Mouse (Mus musculus) lung, embryonic 16.5 days (tissue): ENCODE measurements around the gene Col28a1. TPM values are rescaled to one million over a fixed set of nuclear protein-coding genes. Genes with fewer than 3 reads are reported as not detected.
A peak's percentile ranks its signal among the peaks of the same experiment; 100 is the strongest.

Source experiments
- ATAC-seq: fragments of 200-750 bp; cut with Nextera tagmentation; 2 replicates; pipeline ENCODE4 v1.8.0; 2017; ENCODE audit warnings: low read depth, mild to moderate bottlenecking, moderate library complexity
- H3K27ac ChIP-seq: fragments of 300-500 bp; sonication (generic); 2 replicates; pipeline ENCODE4 v1.5.1; 2014; ENCODE audit warnings: mild to moderate bottlenecking, control low read depth, low read length
- H3K27me3 ChIP-seq: fragments of 300-500 bp; sonication (generic); 2 replicates; pipeline ENCODE4 v1.6.1; 2014; ENCODE audit warnings: low read depth, low read length, mixed read lengths; ENCODE audit not compliant: control insufficient read depth, insufficient read depth
- H3K36me3 ChIP-seq: fragments of 300-500 bp; sonication (generic); 2 replicates; pipeline ENCODE4 v1.6.1; 2014; ENCODE audit warnings: low read length; ENCODE audit not compliant: control insufficient read depth, insufficient read depth
- H3K4me1 ChIP-seq: fragments of 300-500 bp; sonication (generic); replicated peaks from 2 replicates; pipeline ENCODE4 v1.6.1; 2014; ENCODE audit warnings: low read length, mixed read lengths; ENCODE audit not compliant: control insufficient read depth, insufficient read depth
- H3K4me2 ChIP-seq: fragments of 300-500 bp; sonication (generic); 2 replicates; pipeline ENCODE4 v1.6.1; 2014; ENCODE audit warnings: low read depth, low read length, control low read depth
- H3K4me3 ChIP-seq: fragments of 300-500 bp; sonication (generic); 2 replicates; pipeline ENCODE4 v1.5.1; 2014; ENCODE audit warnings: mild to moderate bottlenecking, low read length, control low read depth
- H3K9ac ChIP-seq: fragments of 300-500 bp; sonication (generic); 2 replicates; pipeline ENCODE4 v1.6.1; 2014; ENCODE audit warnings: low read length, control low read depth
- H3K9me3 ChIP-seq: fragments of 300-500 bp; sonication (generic); 2 replicates; pipeline ENCODE4 v1.6.1; 2016; ENCODE audit warnings: low read length; ENCODE audit not compliant: control insufficient read depth
- WGBS: fragments of 180-500 bp; shearing (Covaris S2); extraction: QIAGEN DNeasy Blood & Tissue Kit; methylation state at CpG from one replicate; pipeline ENCODE4 v1.1.7; 2014; 5-methylcytosine and 5-hydroxymethylcytosine counted together
- polyA plus RNA-seq: library from polyadenylated mRNA; unstranded; fragments of >200 nt; fragmentation: Nextera tagmentation; extraction: Ambion mirVana; gene quantifications from 2 replicates; pipeline ENCODE4 v1.2.1, GENCODE M21; 2015

The Col28a1 gene
- polyA plus RNA-seq, 1 experiment from 2014 or later, result 2.2 TPM

DNA sequence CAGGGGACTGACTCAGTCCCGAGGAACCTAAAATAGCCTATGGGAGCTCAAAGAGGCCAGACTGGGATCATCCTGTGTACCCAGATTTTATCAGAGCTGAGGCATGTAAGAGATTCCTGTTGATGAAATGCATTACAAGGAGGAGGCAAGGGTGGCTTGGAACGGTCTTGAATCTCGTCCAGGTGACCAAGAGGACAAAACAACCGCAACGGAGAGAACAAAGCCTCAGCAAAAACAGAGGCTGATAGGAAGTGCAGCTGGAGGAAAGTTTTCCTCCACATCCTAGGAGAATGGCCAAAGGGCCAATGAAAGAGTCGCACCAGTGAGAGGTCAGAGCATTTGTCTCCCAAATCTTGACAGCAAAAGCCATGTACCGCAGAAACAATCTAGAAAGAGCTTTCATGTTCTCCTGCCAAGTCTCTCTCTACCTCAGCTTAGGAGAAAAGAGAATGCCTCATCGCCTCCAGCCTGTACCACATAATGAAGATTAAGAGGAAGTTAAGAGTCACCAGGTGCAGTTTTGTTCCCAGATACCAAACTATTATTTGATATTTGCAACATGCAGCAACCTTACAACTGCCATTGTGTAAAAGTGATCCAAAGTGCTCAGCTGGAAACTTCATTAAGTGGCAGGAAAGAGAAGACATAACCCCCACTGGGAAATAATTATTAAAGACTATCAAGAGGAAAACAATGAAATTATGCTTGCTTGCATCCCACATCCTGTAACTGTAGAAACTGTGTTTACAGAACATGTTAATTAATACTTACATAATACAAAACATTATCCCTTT is 98.1 kb downstream of the Col28a1 start:
- WGBS, result 41% methylated on average over 8 of the region's 8 CpGs
- no peaks in the 10 kb centered on the region for H3K27me3 ChIP-seq
- no peaks in the 10 kb centered on the region for H3K36me3 ChIP-seq
- H3K4me2 ChIP-seq, result no peak overlapping the region
- H3K9me3 ChIP-seq, result no peaks in the 10 kb centered on the region
- H3K27ac ChIP-seq, result peak overlapping the region; percentile 70
- H3K4me3 ChIP-seq, result no peak overlapping the region
- H3K4me1 ChIP-seq, result peaks cover 8% of the 10 kb centered on the region
- no peak overlapping the region for H3K9ac ChIP-seq
- peak; percentile 61 for ATAC-seq

DNA sequence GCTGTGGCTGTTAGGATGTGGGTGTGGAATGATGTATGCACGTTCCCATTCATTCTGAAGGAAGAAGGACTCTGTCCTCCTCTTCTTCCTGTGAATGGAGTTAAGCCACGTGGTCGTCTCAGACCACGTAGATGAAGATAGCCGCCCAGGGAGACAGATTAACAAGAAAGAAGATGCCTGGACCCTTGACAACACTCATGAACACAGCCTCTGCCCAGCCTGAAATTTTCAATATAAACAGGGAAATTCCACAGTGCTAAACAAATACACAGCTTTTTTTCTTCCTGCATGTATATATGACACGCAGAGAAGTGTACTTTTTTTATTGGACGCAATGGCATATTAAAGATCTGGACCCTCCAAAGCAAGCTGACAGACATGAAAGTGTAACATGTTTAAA is 98.9 kb downstream of the Col28a1 start:
- H3K4me2 ChIP-seq, result no peak overlapping the region
- peak overlapping the region; percentile 53; the same call in 1 of the 2 replicates for H3K27ac ChIP-seq
- H3K27me3 ChIP-seq, result no peaks in the 10 kb centered on the region
- H3K4me3 ChIP-seq, result no peak overlapping the region
- peak; percentile 65 for ATAC-seq
- H3K9me3 ChIP-seq, result no peaks in the 10 kb centered on the region
- H3K9ac ChIP-seq, result no peak overlapping the region
- peaks cover 8% of the 10 kb centered on the region for H3K4me1 ChIP-seq
- WGBS, result 30% methylated on average over 7 of the region's 7 CpGs
- H3K36me3 ChIP-seq, result no peaks in the 10 kb centered on the region

DNA sequence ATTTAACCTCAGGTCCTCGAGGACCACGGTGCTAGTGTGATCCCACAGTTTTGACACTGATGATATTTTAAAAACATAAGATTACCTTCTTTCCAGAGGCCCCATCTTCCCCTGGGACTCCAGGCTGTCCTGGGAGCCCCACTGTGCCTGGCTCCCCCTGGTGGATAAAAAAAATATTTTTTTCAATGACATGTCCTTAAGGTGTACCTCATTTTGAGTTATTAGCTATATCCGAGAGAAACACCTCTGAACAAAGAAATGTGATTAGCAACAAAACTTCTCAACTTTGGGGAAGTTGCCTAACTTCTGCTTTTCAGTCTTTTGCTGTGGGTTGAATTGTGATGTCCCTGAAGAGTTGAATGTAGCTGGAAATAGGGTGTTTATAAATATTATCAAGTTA is 105.6 kb downstream of the Col28a1 start:
- Histone ChIP-seq H3K27ac (no peak overlapping the region), H3K4me3 (no peak overlapping the region), H3K9ac (no peak overlapping the region), H3K9me3 (no peaks in the 10 kb centered on the region), H3K36me3 (no peaks in the 10 kb centered on the region), H3K4me2 (no peak overlapping the region), H3K4me1 (no peaks in the 10 kb centered on the region), H3K27me3 (no peaks in the 10 kb centered on the region)
- 41% methylated on average over 3 of the region's 3 CpGs for WGBS
- ATAC-seq, result no peak

DNA sequence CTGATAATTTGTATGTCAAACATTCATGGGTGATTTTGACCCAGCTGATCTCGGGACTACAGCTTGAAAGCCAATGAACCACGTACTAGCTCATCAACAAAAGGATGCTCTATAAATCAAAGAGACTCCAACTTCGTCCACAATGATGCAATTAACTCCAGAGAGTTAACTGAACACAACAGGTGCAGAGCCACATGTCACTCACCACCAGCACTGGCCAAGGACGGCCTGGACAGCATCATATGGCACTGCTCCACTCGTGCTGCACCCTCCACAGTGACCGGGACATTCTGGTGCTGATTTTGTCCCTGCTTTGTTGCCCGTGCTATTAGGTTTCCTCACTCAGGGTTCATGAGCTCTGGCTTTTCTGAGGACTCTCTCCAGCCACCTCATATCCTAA is 107.6 kb downstream of the Col28a1 start:
- no peaks in the 10 kb centered on the region for H3K4me1 ChIP-seq
- no peak overlapping the region for H3K27ac ChIP-seq
- no peaks in the 10 kb centered on the region for H3K27me3 ChIP-seq
- H3K4me3 ChIP-seq, result no peak overlapping the region
- no peak overlapping the region for H3K9ac ChIP-seq
- H3K9me3 ChIP-seq, result no peaks in the 10 kb centered on the region
- 75% methylated on average over 7 of the region's 7 CpGs for WGBS
- ATAC-seq, result no peak
- no peak overlapping the region for H3K4me2 ChIP-seq
- H3K36me3 ChIP-seq, result no peaks in the 10 kb centered on the region

DNA sequence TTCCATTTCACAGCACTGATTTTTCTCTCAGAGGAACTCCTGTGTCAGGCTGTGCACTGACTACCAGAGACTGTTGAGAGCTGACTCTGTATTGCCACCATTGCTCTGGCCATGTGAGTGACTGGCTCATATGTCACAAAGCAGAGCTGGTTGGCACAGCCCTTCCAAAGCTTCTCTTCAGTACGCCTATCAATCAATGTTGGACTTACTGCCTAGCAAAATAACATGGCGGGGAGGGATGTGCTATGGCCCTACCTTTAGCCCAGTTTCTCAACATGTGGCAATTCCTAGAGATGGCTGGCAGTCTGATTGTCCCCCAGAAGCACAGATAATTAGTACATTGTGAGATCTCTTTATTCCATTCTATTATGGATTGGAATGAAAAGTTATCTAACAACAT is 109.2 kb downstream of the Col28a1 start:
- H3K27me3 ChIP-seq, result no peaks in the 10 kb centered on the region
- H3K4me1 ChIP-seq, result no peaks in the 10 kb centered on the region
- no peaks in the 10 kb centered on the region for H3K36me3 ChIP-seq
- 85% methylated on average over 2 of the region's 2 CpGs for WGBS
- H3K9me3 ChIP-seq, result no peaks in the 10 kb centered on the region
- no peak for ATAC-seq
- no peak overlapping the region for H3K4me2 ChIP-seq
- H3K9ac ChIP-seq, result no peak overlapping the region
- H3K27ac ChIP-seq, result no peak overlapping the region
- H3K4me3 ChIP-seq, result no peak overlapping the region

DNA sequence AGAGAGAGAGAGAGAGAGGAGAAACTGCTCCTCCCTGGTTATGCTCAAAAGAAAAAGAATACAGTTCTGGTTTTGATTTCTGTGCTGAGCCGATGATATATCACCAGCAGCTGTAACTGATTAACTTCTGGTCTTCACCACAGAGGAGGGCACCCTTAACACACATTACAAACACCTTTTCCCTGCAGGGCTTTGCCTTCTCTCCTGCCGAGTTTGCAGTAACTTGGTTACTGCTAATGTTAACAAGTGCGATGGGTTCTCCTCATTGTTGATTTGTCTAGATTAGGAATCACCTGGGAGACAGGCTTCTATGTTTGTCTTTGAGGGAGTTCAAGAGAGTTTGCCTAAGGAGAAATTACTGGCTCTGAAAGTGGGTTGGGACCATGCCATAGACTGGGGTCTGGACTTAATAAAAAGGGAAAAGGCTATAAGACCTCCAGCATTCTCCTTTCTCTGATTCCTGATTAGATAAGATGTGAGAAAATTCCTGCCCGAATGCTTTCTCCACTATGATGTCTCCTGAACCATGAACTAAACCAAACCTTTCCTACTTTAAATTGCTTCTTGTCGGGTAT is 114.8 kb downstream of the Col28a1 start:
- Histone ChIP-seq H3K27me3 (no peaks in the 10 kb centered on the region), H3K27ac (no peak overlapping the region), H3K36me3 (no peaks in the 10 kb centered on the region), H3K4me2 (no peak overlapping the region), H3K9me3 (no peaks in the 10 kb centered on the region), H3K9ac (no peak overlapping the region), H3K4me1 (no peaks in the 10 kb centered on the region), H3K4me3 (no peak overlapping the region)
- ATAC-seq, result no peak
- 23% methylated on average over 5 of the region's 5 CpGs for WGBS

DNA sequence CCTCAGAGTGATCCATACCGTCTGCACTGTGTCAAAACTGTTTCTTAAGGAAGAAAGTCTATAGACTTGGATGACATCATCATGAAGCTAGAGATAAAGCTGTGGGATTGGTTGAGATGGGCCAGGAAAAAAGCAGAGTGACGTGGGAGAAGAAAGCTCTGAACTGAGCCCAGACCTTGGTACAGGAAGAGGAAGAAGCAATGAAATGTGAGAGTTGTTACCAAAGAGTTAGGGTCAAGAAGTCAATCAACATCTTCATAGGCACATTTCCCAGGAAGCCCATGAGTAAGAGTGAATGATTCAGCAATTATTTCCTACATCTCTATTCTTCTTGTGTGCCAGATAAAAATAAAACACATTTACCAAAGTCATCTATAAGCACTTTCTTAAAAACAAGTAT is 117.5 kb downstream of the Col28a1 start:
- H3K9me3 ChIP-seq, result no peaks in the 10 kb centered on the region
- H3K4me3 ChIP-seq, result no peak overlapping the region
- no peak for ATAC-seq
- H3K4me1 ChIP-seq, result no peaks in the 10 kb centered on the region
- H3K27me3 ChIP-seq, result no peaks in the 10 kb centered on the region
- 55% methylated on average over 2 of the region's 2 CpGs for WGBS
- no peak overlapping the region for H3K9ac ChIP-seq
- no peak overlapping the region for H3K27ac ChIP-seq
- no peak overlapping the region for H3K4me2 ChIP-seq
- H3K36me3 ChIP-seq, result no peaks in the 10 kb centered on the region

DNA sequence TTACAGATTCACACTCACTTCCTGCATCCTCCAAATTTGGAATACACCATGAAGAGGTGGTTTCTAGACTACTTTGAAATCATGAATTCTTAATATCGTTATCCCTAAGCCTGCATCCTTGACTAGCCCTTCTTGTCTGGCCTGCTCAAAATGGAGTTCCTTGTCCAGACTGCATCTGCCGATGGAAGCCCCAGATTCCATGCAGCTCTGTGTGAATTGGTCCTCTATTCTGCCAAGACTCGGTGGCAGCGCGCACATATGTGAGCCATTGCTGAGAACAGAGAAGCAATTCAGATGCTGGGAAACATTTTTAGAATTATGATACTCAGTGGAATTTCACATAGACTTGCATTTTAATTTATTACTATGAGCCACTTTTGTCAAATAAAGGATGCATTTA is 123.4 kb downstream of the Col28a1 start:
- 81% methylated on average over 5 of the region's 5 CpGs for WGBS

DNA sequence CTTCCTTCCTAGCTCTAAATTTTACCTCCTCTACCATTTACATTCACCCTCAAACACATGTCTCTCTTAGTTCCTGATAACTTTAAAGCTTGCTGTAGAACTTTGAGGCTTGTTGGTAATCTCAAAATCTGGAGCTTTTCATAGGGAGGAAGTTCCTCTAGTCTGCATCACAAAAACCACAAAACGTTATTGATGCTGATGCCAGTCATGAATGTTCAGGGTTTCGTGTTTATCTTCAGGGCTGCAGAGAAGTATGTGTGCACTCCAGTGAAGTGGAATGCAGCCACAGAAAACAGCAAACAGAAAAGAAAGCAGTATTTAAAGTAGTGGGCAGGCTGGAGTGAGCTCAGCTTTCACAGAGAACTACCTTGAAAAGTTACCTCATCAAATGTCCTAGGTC is 124.0 kb downstream of the Col28a1 start:
- ATAC-seq, result no peak
- Histone ChIP-seq H3K9me3 (no peaks in the 10 kb centered on the region), H3K9ac (no peak overlapping the region), H3K36me3 (no peaks in the 10 kb centered on the region), H3K27me3 (no peaks in the 10 kb centered on the region), H3K27ac (no peak overlapping the region), H3K4me1 (no peaks in the 10 kb centered on the region), H3K4me3 (no peak overlapping the region), H3K4me2 (no peak overlapping the region)
- WGBS, result 45% methylated on average over 2 of the region's 2 CpGs

More for the DNA sequence above, 123.4 kb downstream of the Col28a1 start:
- Histone ChIP-seq H3K4me2 (no peak overlapping the region), H3K27ac (no peak overlapping the region), H3K4me3 (no peak overlapping the region), H3K4me1 (no peaks in the 10 kb centered on the region), H3K9me3 (no peaks in the 10 kb centered on the region), H3K27me3 (no peaks in the 10 kb centered on the region), H3K9ac (no peak overlapping the region), H3K36me3 (no peaks in the 10 kb centered on the region)
- no peak for ATAC-seq
